Mouse (Mus musculus) adrenal gland, adult 8-10 months (tissue): ENCODE results near the gene Rab3a. TPM values are rescaled to one million over a fixed set of nuclear protein-coding genes. Genes with fewer than 3 reads are reported as not detected.

Experiments used
- DNase-seq: peaks from one replicate; pipeline ENCODE4 v3.0.0; 2022
- total RNA-seq, 4 experiments: library from RNA; stranded (reverse); gene quantifications; 2 replicates each; pipeline ENCODE4 v1.2.4; 2022

The Rab3a gene
- total RNA-seq, 4 experiments from 2014 or later = 59.6 to 90.1 (median 74.4) TPM

- DNase-seq = peak; percentile 24
These were observed 20.7 kb downstream of the Rab3a start for GRCm38 (mm10) chr8:70775227-70775626.

GRCm38 (mm10) chr8:70775851-70776495 lies 21.5 kb downstream of the Rab3a start:
- peak; percentile 55 for DNase-seq

- DNase-seq = peak; percentile 97
These were observed 22.3 kb downstream of the Rab3a start, which contains the start of gene Pik3r2 for GRCm38 (mm10) chr8:70776496-70777444. Gene Pik3r2, minus strand, starts transcription at chr8:70776713.

- no peak for DNase-seq
These were observed 25.6 kb downstream of the Rab3a start for GRCm38 (mm10) chr8:70780093-70780492.

GRCm38 (mm10) chr8:70786291-70787050 lies 32.0 kb downstream of the Rab3a start:
- no peak for DNase-seq

GRCm38 (mm10) chr8:70787051-70787445 lies 32.6 kb downstream of the Rab3a start:
- no peak for DNase-seq

GRCm38 (mm10) chr8:70787941-70788667 lies 33.6 kb downstream of the Rab3a start:
- no peak for DNase-seq

- no peak for DNase-seq
These were observed 34.6 kb downstream of the Rab3a start for GRCm38 (mm10) chr8:70789046-70789445.

GRCm38 (mm10) chr8:70790846-70791245 lies 36.4 kb downstream of the Rab3a start:
- DNase-seq = no peak

- no peak for DNase-seq
These were observed 36.8 kb downstream of the Rab3a start for GRCm38 (mm10) chr8:70791294-70791701.

GRCm38 (mm10) chr8:70791975-70792691 lies 37.7 kb downstream of the Rab3a start:
- DNase-seq = peak; percentile 96

GRCm38 (mm10) chr8:70792700-70793099 lies 38.2 kb downstream of the Rab3a start:
- no peak for DNase-seq

- no peak for DNase-seq
These were observed 39.7 kb downstream of the Rab3a start for GRCm38 (mm10) chr8:70794215-70794614.

- no peak for DNase-seq
These were observed 40.9 kb downstream of the Rab3a start for GRCm38 (mm10) chr8:70795370-70795769.

- DNase-seq = no peak
These were observed 42.1 kb downstream of the Rab3a start for GRCm38 (mm10) chr8:70796403-70797080.

GRCm38 (mm10) chr8:70797081-70798070 lies 42.9 kb downstream of the Rab3a start:
- DNase-seq = peak; percentile 87

GRCm38 (mm10) chr8:70798281-70798680 lies 43.8 kb downstream of the Rab3a start:
- DNase-seq = no peak

GRCm38 (mm10) chr8:70800648-70801047 lies 46.2 kb downstream of the Rab3a start:
- DNase-seq = no peak

GRCm38 (mm10) chr8:70801156-70801555 lies 46.7 kb downstream of the Rab3a start:
- DNase-seq = no peak
